Mouse (Mus musculus) heart, postnatal 0 days (tissue): ENCODE data around the gene Timp3. TPM values are rescaled to one million over a fixed set of nuclear protein-coding genes. Genes with fewer than 3 reads are reported as not detected.

ENCODE experiments used
- ATAC-seq: fragments of 200-750 bp; cut with Nextera tagmentation; 2 replicates; pipeline ENCODE4 v1.8.0; 2017; ENCODE audit warnings: low read depth, moderate number of reproducible peaks, moderate library complexity; ENCODE audit not compliant: insufficient read depth
- DNase-seq: peaks from one replicate; pipeline ENCODE4 v3.0.0-alpha.2; 2016; ENCODE audit warnings: low spot score
- H3K27ac ChIP-seq: fragments of 300-500 bp; sonication (generic); 2 replicates; pipeline ENCODE4 v1.5.1; 2014; ENCODE audit warnings: low read depth, mild to moderate bottlenecking
- H3K27me3 ChIP-seq: fragments of 300-500 bp; sonication (generic); 2 replicates; pipeline ENCODE4 v1.6.1; 2014; ENCODE audit warnings: low read length, mixed read lengths; ENCODE audit not compliant: control insufficient read depth, insufficient read depth
- H3K36me3 ChIP-seq: fragments of 300-500 bp; sonication (generic); replicated peaks from 2 replicates; pipeline ENCODE4 v1.6.1; 2014; ENCODE audit warnings: low read length, mixed read lengths; ENCODE audit not compliant: control insufficient read depth, insufficient read depth
- H3K4me1 ChIP-seq: fragments of 300-500 bp; sonication (generic); 2 replicates; pipeline ENCODE4 v1.6.1; 2014; ENCODE audit warnings: antibody characterized with exemption; ENCODE audit not compliant: control insufficient read depth, insufficient read depth
- H3K4me2 ChIP-seq: fragments of 300-500 bp; sonication (generic); 2 replicates; pipeline ENCODE4 v1.6.1; 2014; ENCODE audit warnings: low read depth, mild to moderate bottlenecking, low read length, moderate library complexity
- H3K4me3 ChIP-seq: fragments of 300-500 bp; sonication (generic); 2 replicates; pipeline ENCODE4 v1.5.1; 2014; ENCODE audit warnings: low read depth, low read length
- H3K9ac ChIP-seq: fragments of 300-500 bp; sonication (generic); replicated peaks from 2 replicates; pipeline ENCODE4 v1.6.1; 2014; ENCODE audit warnings: low read depth, low read length, mixed read lengths
- H3K9me3 ChIP-seq: fragments of 300-500 bp; sonication (generic); replicated peaks from 2 replicates; pipeline ENCODE4 v1.6.1; 2016; ENCODE audit warnings: low read length; ENCODE audit not compliant: control insufficient read depth
- CTCF ChIP-seq: IDR thresholded peaks from 2 replicates; pipeline ENCODE4 v1.5.1; 2016; ENCODE audit warnings: antibody characterized with exemption, control low read depth, low read depth
- EP300 ChIP-seq: IDR thresholded peaks from 2 replicates; pipeline ENCODE4 v1.6.1; 2016; ENCODE audit warnings: antibody characterized with exemption, low read depth
- WGBS: fragments of 180-500 bp; shearing (Covaris S2); extraction: QIAGEN DNeasy Blood & Tissue Kit; methylation state at CpG from one replicate; pipeline ENCODE4 v1.1.7; 2014; 5-methylcytosine and 5-hydroxymethylcytosine counted together
- polyA plus RNA-seq: library from polyadenylated mRNA; unstranded; fragments of >200 nt; fragmentation: Nextera tagmentation; extraction: Ambion mirVana; gene quantifications from 2 replicates; pipeline ENCODE4 v1.2.1, GENCODE M21; 2015
- total RNA-seq: library from RNA; depleted of rRNA; stranded (reverse); fragments of >200 nt; gene quantifications from 2 replicates; pipeline ENCODE4 v1.2.3, GENCODE M21; 2014; ENCODE audit warnings: low replicate concordance

Timp3 gene
- total and polyA plus RNA-seq, 2 experiments from 2014 or later = 66.0 to 164 TPM

DNA sequence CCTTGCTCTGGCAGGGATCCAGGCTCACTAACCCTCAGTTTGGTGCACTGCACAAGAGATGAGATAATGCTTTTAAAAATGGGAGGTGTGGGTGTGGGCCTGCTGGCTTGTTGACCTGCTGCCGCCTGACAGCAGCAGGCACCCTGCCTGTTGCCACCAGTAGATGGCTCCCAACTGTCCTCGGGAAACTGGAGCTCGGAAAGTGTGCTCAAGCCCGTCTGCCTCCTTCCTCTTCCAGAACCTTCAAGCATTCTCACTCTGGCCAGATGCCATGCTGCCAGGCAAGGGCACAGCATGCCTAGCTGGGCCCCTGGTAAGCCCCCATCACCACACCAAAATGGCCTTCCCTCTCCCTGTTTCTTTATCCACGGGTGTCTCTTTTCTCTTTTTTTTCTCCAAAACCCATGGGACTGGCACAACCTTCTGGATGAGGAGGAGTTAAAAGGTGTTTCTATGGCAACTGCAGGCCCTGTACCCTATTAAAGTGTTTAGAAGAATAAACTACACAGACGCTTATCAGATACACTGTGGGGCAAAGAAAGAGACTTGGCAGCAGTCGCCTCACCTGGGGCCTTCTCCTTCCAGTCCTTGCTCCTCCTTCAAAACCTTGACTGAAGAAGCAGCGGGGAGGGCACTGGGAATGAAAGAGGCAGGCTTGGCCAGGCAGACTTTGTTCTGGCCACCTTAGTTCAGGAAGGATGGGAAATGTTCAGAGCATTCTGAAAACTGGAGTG lies 2.8 kb downstream of the Timp3 start:
- ATAC-seq (peak; percentile 78), DNase-seq (peak; percentile 93)
- Histone ChIP-seq H3K9ac (peak overlapping the region; percentile 93), H3K4me1 (peaks cover 10% of the 10 kb centered on the region), H3K27me3 (no peaks in the 10 kb centered on the region), H3K4me2 (peak overlapping the region; percentile 61), H3K36me3 (peaks cover 29% of the 10 kb centered on the region), H3K27ac (peak overlapping the region; percentile 93), H3K4me3 (peak overlapping the region; percentile 58), H3K9me3 (no peaks in the 10 kb centered on the region)
- peak; percentile 87; the same call in 1 of the 2 replicates for TF ChIP-seq EP300
- TF ChIP-seq CTCF = peak; percentile 88
- WGBS = 24% methylated on average over 8 of the region's 8 CpGs

DNA sequence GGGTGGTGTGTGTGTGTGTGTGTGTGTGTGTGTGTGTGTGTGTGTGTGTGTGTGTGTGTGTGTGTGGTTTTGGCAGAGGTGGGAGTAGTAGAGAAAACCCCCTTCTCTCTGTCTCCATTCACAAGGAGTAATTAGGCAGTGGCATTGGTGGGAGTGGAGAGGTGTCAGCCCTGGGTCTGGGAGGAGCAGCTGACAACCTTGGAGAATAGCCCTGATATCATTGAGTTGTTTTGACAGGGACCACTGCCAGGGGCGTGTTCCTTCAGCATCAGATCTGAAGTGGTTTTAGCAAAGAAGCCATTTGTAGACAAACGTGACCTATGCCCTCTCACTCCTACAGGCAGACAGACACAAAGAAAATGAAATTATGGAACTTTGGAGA lies 3.3 kb downstream of the Timp3 start:
- Histone ChIP-seq H3K9me3 (no peaks in the 10 kb centered on the region), H3K9ac (peak overlapping the region; percentile 30; the same call in 1 of the 2 replicates), H3K4me2 (peak overlapping the region; percentile 61), H3K27ac (peak overlapping the region; percentile 93), H3K4me1 (peaks cover 11% of the 10 kb centered on the region), H3K36me3 (peaks cover 35% of the 10 kb centered on the region), H3K4me3 (peak overlapping the region; percentile 58), H3K27me3 (no peaks in the 10 kb centered on the region)
- TF ChIP-seq EP300 (no peak), CTCF (no peak)
- WGBS = 51% methylated on average over 2 of the region's 2 CpGs
- ATAC-seq = no peak
- DNase-seq = no peak

DNA sequence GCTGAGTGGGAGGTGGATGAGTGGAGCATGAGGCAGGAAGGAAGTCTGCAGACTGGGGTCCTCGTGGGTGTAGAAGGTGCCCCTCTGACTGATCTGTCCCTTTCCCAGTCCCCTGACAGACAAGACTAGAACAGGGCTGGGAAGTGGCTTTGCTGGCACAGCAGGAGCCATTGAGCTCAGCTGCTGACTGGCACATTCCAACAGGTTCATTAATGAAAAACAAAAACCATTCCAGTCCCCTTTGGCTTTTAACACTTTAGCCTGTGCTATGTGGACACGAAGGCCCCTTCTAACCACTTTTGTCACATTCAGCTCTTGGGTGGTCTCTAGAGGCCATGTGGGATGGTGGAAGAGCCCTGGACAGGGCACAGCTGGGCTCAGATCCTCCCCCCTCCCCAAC lies 4.4 kb downstream of the Timp3 start:
- H3K4me1 ChIP-seq = peaks cover 11% of the 10 kb centered on the region
- H3K4me2 ChIP-seq = no peak overlapping the region
- ATAC-seq = no peak
- no peaks in the 10 kb centered on the region for H3K9me3 ChIP-seq
- H3K9ac ChIP-seq = no peak overlapping the region
- H3K36me3 ChIP-seq = peaks cover 43% of the 10 kb centered on the region
- 27% methylated on average over 2 of the region's 2 CpGs for WGBS
- no peaks in the 10 kb centered on the region for H3K27me3 ChIP-seq
- no peak for DNase-seq
- H3K4me3 ChIP-seq = no peak overlapping the region
- H3K27ac ChIP-seq = no peak overlapping the region
- TF ChIP-seq EP300 (no peak), CTCF (no peak)

DNA sequence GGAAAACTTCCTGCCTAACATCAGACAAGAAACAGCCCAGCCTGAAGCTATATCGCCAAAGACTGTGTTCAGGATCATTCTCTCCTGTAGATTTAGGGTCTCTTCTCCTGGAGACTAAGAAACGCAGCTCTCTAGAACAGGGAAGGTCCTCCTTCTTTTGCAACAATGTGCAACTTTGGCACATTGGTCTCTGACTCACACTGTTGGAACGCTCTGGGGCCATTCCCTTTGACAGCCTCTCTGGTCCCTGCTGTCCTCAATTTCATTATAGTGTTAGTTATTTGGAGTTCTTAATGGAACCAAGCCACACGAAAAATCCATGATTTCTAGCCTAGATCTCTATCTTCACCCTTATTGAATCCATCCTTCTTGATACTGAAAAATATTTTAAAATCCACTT lies 7.1 kb downstream of the Timp3 start:
- Histone ChIP-seq H3K27ac (no peak overlapping the region), H3K4me3 (no peak overlapping the region), H3K9me3 (no peaks in the 10 kb centered on the region), H3K4me2 (no peak overlapping the region), H3K27me3 (no peaks in the 10 kb centered on the region), H3K9ac (no peak overlapping the region), H3K36me3 (peaks cover 43% of the 10 kb centered on the region), H3K4me1 (peaks cover 11% of the 10 kb centered on the region)
- WGBS = 83% methylated on average over 4 of the region's 4 CpGs
- no peak for DNase-seq
- no peak for ATAC-seq
- no peak for TF ChIP-seq EP300
- no peak for TF ChIP-seq CTCF

DNA sequence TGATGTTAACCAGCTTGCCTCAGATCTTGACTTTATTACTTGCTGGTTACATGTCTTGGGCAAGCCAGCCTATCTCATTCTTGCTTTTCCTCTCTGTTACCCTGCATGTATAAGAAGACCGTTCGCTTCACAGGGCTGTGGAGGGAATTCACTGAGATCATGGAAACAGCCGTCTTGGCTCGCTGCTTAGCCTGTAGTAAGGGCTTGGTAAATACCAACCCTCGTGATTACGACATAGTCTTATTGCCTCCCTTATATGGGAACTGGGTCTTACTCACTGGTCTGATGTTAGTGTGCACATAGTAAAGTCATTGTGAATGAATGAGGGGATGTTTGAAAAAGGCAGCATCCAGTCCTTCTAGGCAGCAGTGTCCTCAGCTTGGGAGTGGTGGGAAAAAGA lies 10.4 kb downstream of the Timp3 start:
- H3K9ac ChIP-seq = no peak overlapping the region
- no peak overlapping the region for H3K4me2 ChIP-seq
- ATAC-seq = peak; percentile 58
- peaks cover 35% of the 10 kb centered on the region for H3K4me1 ChIP-seq
- WGBS = 23% methylated on average over 6 of the region's 6 CpGs
- no peaks in the 10 kb centered on the region for H3K27me3 ChIP-seq
- peaks cover 37% of the 10 kb centered on the region for H3K36me3 ChIP-seq
- H3K27ac ChIP-seq = peak overlapping the region; percentile 54
- no peaks in the 10 kb centered on the region for H3K9me3 ChIP-seq
- no peak overlapping the region for H3K4me3 ChIP-seq
- peak; percentile 61 for DNase-seq
- TF ChIP-seq EP300 = no peak
- TF ChIP-seq CTCF = no peak
